Mouse (Mus musculus) ES-Bruce4 (cell line): ENCODE results near the gene Ptms.

ENCODE experiments used
- CTCF ChIP-seq: IDR thresholded peaks from one replicate; pipeline ENCODE4 v1.8.1; 2011; ENCODE audit warnings: low read depth, low read length
- EP300 ChIP-seq: IDR thresholded peaks from 2 replicates; pipeline ENCODE4 v1.6.1; 2011; ENCODE audit warnings: low read depth, low read length; ENCODE audit not compliant: insufficient read depth
- POLR2A ChIP-seq: IDR thresholded peaks from one replicate; pipeline ENCODE4 v1.8.1; 2011; ENCODE audit warnings: low read length; ENCODE audit not compliant: insufficient read depth

- TF ChIP-seq CTCF: no peak
- no peak for TF ChIP-seq POLR2A
- 0 out of 2 replicates have a peak, but pooled peaks have one; percentile 4 for TF ChIP-seq EP300
Observed at GRCm38 (mm10) chr6:124915160-124915941, 4.6 kb downstream of the Ptms start.
